Mouse (Mus musculus) cerebellum, adult 9-10 months (tissue): ENCODE results near the gene Tmem177.

Experiments
- DNase-seq: peaks from one replicate; pipeline ENCODE4 v3.0.0; 2022

Tmem177 gene

DNA sequence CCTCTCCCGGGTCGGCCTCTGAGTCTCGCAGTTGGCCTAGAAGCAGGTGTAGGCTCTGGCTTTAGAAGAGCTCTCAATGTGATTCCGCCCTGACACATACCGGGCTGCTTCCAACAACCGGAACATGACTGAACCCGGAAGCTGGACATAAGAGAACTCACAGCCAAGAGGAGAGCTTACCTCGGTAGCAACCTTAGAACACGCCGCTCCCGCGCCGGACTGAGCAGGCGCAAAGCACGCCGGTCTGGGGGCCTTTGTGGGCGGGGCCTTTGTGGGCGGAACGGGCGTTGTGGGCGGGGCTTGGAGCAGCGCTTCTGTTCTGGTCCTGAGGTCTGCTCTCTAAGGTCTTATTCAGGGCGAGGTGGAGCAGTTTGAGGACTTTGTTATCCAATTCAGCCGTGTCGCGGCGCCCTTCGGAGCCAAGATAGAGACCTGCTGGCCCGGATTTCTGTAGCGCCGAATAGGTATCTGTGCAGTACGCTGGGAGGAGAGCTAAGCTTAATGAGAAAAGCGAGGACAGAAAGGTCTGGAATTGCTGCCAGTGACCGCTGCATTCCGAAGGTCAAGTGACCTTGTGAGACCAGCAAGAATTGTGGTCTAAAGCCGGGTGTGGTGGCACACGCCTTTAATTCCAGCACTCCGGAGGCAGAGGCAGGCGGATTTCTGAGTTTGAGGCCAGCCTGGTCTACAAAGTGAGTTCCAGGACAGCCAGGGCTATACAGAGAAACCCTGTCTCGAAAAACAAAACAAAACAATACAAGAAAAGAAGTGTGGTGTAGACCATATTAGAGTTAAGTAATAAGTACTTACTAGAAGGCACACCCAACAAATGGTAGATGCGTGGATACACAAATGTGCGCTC lies at the start of gene Tmem177:
Gene Tmem177 (minus strand): TSS at position 256 of the 862 bp plus-strand sequence.
- DNase-seq: peak; percentile 96

DNA sequence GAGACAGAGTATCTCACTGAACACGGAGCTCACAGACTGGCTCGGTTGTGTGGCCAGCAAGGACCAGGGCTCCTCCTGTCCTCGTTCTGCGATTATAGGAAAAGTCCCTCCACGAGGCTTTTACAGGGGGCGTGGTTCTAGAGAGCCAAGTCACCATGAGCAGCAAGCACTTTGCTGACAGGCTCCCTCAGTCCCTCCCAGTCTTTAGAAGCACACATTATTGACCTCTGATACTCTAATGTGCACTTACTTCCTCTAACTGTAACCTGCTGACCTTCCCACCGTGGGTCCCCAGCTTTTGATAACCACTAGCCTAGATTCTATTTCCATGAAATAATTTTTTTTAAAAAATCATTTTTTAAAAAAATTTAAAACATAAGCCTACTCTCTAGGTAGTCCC lies 46.9 kb upstream of the Tmem177 start:
- no peak for DNase-seq

DNA sequence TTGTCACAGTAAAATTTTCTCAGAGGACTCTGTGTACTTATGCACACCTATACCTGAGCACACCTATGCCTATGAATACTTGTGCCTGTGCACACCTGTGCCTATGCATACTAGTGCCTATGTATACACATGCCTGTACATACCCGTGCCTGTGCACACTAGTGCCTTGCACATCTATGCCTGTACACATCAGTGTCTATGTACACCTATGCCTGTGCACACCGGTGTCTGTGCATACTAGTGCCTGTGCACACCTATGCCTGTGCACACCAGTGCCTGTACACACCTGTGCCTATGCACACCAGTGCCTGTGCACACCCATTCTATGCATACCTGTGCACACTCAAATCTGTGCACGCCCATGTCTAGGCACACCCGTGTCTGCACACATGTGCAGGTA lies 46.5 kb upstream of the Tmem177 start:
- no peak for DNase-seq

DNA sequence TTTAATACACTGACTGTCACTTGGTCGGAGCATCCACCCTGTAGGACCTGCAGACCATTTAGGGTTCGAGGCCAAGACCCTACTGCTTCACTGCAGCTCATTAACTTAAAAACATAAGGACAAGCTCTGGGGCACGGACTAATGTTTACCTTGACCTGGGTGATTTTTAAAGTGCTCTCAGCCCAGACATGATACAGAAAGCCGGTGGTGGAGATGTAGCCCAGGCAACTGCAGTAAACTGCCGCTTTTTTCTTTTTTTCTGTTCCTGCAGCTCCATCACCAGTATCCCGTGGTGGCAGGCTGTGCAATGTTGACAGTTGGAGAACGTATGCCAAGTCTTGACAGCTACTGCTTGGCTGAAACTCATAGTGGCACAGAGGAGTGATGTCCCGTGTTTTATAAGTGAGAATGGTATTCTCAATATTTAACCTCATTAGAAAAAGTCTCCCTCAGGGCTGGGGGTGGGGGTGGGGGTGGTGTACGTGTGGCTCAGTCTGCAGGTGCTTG lies 44.8 kb upstream of the Tmem177 start:
- peak; percentile 71 for DNase-seq

DNA sequence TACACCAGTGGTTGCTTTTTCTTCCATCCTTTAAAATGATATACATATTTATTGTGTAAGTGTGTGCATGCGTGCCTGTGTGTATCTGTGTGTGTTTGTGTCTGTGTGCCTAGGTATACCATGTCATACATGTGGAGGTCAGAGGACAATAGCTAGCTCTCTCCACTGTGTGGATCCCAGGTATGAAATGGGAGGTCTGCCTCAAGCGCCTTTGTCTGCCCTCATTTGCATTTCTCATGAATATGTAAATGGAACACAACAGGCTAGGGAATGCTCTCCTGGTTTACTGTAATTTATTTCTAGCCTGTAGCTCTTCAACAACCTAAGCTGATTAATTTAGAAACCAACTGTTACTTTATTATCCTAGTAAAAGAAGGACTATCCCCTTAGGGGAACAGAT lies 41.7 kb upstream of the Tmem177 start:
- DNase-seq: no peak

DNA sequence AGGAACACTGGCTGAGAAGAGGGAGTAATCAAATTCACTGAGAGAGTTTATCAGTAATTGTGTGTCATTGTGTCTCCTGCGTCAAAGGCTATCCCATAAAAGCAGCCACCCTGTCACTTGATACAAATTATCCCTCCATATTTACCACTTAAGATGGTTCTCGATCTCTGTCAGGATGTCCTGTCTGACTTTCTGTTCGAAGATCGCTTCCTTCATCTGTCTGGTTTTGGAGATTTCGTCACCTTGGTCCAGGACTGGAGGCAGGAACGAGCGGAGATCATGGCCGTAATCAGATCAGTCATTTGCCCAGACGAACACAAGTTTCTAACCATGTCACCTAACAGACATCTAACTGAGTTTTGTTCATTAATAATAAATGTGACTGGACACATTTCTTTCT lies 40.4 kb upstream of the Tmem177 start:
- no peak for DNase-seq

DNA sequence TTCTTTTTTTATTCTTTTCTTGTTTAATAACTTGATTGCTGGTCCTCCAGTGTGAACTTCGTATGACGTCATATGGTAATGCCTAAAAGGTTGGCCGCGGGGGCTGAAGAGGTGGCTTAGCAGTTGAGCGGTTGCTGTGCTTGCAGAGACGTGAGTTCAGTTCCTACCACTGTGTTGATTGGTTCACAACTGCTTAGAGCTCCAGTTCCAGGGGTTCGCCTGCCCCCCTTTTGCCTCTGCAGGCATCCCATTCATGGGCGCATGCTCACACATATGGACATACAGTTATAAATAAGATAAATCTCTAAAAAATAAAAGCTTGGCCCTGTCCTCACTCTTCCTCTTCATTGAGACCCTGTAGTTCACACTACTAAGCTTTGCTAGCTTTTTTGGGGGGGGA lies 37.1 kb upstream of the Tmem177 start:
- no peak for DNase-seq

DNA sequence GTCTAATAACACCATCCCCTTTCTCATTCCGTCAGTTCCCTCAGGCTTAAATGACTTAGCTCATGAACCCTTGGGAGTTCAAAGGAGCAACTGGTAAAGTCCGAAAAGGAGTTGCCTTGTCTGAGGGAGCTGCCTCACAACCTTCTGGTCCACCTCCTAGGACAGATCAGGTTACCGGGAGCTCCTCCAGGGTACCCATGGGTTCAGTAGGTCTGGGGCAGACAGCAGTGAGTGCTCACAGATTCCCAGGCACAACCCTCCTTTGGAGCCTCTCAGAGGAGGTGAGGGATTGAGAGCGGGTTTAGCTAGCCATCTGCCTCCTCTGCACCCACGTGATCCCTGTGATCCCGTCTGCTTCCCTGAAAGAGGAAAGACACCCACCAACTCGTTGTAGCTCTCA lies 23.9 kb upstream of the Tmem177 start:
- DNase-seq: no peak

DNA sequence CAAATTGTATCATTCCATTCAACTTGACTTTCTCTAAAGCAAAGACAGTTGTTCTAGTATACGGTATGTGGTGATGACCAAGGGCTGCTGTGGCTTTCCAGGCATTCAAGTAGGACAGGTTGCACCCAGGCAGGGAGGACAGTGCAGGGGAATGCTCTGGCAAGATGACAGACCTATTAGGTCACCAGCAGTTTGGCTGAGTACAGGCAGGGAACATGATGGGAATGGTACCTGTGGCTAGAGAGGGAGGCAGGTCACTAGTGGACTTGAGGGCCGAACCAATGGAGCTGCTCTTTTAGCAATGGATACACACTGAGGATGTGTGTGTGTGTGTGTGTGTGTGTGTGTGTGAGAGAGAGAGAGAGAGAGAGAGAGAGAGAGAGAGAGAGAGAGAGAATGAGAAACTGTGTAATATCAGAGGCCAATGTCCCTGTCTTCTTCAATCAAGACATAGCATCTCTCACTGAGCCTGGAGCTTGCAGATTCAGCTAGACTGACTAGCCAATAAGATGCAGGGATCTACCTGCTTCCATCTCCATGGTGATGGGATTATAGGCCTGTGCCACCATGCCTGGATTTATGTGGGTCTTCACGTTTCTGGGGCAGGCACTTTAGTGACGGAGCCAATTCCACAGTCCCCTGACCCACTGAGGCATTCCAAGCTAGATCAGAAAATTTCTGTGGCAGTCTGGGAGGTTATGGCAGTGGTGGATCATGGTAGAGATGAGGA lies 18.6 kb upstream of the Tmem177 start:
- DNase-seq: no peak

DNA sequence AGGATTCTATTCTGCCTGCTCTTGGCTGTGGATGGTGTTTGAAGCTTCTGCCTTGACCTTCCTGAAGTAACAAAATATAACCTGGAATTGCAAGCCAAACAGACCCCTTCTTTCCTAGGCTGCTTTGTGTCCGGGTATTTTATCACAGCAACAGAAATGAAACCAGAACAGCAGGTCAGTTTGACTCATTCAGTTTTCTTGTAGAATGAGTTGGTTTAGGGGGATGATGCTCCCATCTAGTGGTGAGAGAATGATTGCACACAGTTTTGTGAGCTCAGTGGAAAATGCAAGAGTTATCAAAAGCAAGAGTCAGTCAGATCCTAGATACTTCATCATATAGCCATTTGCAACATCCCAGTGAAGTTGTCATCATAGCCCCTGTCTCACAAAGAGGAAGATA lies 16.7 kb upstream of the Tmem177 start:
- DNase-seq: peak; percentile 45

DNA sequence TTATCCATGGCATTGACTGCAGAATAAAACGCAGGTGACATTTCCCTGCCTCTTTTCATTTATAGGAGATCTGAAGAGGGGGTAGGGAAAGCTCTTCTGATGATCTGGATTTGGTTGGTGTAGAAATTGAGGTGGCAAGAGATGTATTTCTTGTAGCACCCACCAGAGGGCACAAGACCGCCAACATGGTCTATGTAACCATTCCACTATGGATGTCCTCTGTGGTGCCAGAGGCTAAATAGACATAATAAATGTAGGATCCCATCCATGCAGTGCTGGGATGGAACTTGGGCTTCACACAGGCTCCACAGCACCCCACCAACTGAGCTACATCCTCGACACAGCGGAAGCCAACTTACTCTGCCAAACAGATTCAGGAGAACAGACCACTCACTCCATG lies 6.3 kb upstream of the Tmem177 start:
- no peak for DNase-seq

DNA sequence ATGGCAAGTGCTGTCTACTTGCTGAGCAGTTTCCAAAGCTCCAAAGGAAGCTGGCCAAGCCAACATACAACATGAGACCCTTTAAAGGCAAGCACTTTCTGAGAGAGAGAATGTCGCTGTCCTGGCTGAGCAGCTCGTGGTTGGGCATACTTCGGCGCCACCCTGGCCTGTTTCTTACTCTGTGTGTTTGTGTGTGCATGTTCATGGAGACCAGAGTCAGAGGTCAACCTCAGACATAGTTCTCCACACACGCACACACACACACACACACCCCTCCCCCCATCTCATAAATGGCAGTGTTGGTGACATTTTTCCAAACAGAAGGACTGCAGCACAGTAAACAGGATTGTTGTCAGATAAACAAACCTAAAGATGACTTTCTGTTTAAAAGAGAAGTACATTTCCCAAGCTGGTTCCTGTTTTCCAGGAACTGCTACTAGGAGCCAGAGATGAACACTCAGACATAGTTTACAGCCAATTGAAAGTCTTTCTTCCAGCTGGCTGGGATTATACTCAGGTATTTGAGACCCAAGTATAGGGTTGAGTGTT lies 3.9 kb upstream of the Tmem177 start:
- no peak for DNase-seq

DNA sequence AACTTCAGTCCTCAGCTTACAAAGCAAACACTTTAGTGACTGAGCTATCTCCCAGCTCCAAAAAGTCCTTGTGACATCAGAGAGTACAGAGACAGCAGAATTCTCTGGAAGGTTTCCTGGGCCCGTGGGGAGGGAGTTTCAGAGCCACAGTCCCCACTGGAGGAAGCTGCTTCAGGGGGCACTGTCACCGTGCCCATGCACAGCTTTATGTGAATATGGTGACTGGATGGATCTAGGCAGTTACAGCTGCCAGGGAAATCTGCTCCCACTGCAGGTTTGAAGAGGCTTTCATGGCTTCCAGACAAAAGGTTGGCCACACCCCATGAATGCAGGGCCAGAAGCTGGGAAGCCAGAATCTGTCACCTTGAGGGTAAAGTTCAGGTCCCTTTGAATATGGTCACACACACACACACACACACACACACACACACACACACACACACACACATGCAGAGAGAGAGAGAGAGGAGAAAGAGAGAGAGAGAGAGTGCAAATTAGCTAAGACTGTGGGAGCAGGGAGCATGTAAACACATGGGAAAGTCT lies 5.7 kb downstream of the Tmem177 start:
- no peak for DNase-seq

DNA sequence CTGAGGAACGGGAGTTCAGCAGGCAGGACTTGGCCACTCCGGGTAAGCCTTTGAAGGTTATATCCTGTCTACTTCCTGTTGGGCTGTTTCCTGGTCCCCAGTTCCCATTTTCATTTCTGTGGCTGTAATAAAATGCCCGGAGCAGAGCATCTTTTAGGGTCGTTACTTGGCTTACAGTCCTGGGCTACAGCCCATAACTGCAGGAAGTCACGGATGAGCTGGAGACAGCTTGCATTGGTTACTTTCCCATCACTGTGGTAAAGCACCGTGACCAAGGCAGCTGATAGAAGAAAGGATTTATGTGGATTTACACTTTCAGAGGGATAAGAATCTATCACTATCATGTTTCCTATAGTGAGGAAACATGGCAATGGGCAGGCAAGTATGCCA lies 9.8 kb downstream of the Tmem177 start:
- DNase-seq: no peak

DNA sequence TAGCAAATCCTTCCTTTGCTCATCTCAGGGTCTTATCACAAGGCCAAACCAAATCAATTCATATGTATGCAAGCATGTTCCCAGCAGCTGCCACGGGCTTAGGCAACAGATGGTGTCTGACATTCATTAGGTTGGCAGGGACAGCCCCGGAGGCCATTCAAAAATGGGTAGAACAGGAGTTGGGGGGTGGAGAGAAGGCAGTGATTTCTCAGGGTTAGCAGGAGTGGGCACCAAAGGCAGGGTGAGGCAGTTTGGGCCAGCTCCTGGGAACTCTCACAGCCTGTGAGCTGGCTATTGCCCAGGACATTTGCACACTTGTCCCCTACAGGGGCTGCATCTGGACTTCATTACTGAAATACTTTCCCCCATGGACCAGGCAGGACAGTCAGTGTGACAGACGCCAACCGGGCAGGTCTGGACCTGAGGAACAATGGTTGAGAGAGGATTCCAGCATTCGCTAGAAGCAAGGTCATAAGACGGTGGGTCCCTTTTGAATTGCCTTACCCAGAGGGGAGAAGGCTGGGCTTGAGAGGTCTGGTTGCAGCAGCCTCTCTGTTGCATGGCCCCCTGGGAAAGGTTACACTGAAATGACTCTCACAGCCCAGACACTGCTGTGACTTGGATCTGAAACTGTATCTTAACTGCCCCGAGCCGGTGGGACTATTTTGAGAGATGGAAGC lies 10.3 kb downstream of the Tmem177 start:
- peak; percentile 79 for DNase-seq

DNA sequence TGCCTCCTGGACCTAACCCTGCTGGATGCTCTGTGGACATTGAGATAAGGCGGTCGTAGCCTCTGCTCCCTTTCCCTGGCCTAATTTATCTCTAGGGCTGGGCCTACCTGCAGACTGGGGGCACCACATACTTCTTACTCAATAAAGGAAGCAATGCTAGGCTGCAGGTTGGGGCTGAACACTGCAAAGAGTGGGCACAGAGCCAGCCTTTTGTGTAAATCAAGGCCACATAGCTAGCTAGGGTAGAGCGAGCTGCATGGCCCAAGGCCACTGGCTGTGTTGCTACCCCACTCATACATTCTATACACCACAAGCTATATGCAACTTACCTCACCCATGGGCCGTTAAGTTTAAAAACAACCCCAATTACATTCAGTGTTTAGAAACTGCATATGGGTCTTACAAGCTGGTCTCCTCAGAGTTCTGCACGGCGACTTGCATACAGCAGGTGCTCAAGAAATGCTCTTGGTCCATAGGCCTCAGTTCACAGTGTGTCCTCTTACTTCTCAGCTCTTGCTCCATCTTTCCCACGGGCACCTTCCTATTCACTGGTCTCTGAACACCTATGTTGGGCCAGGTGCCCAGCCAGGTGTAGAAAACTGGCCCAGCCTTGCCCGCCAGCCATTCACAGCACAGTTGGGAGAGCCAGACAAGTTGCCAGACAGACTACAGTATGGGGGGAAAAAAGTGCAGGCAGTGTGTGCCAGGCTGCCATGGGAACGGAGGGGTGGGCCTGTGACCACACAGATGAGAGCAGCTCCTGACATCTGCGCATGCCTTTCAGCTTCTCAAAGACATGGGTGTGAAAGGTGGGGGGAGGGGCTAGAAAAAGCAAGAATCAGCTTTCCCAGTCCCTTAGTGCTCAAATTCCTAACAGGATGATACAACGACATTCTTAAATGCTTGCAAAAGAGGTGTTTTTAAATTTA lies 13.5 kb downstream of the Tmem177 start:
- DNase-seq: no peak

DNA sequence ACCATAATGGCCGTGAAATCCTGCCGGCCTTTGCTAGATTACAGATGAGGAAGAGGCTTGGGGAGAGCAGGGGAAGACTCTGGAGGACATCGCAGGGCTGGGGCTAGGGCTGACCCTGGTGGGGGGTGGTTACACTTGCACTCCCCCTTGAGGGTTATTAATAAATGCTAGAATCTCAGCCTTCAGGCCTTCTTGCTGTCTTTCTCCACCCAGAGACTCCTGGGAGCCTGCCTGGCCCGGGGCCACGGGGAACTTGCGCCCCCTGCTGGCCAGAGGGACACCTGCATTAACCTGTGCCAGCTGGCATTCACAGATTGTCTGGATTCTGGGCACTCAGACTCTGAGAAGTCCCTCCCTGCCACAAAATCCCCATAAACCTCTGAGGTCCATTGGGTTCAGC lies 18.1 kb downstream of the Tmem177 start:
- peak; percentile 71 for DNase-seq

DNA sequence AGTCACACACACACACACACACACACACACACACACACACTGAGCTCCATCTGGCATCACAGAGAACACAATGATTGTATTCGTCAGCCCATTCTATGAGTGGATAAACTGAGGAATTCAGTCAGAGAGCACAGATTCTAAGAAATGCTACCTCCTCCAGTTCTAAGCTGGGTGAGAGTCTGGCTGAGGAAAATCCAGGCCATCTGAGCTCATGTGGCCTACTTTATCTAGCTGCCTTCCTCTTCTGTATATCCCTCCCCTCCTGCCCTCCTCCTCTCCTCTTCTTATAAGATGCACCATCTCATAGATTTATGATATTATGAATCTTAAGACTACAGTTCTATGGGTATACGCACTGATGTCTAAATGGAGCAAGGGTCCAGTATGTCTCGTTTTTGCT lies 19.4 kb downstream of the Tmem177 start:
- no peak for DNase-seq

DNA sequence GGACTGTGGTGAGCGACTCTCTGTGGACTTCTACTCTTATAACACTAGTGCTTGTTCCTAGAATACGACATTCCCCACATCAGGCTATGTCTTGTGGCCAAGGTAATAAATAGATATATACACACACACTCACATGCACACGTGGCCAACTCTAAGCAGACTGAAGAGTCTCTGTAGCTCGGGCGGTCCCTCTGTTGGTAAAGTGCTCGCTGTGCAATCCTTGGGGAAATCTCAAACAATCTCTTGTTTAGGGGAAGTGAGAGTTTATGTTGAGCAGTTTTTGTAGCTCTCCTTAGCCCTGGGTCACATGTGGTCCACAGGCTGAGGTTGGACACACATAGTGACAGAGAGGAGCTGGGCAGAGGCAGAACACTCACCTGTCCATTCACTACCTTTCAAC lies 20.1 kb downstream of the Tmem177 start:
- no peak for DNase-seq

DNA sequence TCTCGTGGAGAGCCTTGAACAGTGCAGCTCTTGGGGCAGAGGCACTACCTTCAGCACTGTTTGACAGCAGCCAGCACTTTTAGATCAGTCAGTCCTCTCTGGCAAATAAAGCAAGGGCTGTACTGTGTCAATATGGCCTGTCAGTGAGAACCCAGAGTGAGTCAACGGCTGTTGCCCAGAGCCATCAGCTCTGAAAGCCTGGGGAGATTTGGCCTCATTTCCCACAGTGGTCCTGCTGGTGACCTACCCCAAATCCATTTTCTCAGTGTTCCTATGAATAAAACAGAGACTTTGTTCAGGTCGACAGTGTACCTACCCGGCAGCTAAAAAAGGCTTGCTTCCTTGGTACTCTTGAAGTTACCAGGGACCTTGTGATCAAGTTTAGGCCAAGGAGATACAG lies 21.1 kb downstream of the Tmem177 start:
- peak; percentile 61 for DNase-seq

DNA sequence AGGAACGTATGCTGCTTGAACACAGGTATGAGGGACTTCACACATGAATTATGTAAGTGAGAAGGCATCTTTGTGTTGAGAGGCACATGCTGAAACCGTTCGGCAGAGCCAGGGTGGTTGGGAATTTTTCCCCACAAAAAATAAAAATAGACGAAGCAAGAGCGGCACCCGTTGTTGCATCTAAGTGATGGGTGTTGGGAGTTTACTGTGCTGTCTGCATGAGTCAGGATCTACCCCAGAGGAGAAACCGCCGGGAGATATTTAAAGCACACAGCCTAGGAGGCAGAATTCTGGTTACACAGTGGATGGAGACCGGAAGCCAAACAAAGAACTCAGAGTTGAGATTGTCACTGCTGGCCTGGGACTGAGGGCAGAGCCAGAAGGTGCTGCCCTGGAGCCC lies 21.9 kb downstream of the Tmem177 start:
- no peak for DNase-seq

DNA sequence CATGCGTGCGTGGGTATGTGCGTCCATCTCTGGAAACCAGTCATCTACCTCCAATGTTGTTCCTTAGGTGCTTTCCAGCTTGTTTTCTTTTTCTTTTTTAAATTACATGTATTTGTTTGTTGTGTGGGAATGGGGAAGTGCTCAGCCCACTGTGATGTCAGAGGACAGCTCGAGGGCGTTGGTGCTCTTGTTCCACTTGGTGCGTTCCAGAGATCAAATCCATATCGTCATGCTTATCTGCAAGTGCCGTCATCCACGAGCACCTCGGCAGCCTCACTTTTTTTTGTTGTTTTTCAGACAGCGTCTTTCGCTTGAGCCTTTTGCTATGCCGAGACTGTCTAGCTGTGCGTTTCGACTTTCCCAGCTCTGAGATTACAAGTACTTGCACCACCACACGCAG lies 23.7 kb downstream of the Tmem177 start:
- no peak for DNase-seq
